Comparison of ENCODE assay signal across 31 mouse cellular contexts in genomic region chr13:54557652-54558051, GRCm38 (mm10). TPM values are rescaled to one million over a fixed set of nuclear protein-coding genes. Genes with fewer than 3 reads are reported as not detected.
DNase-seq lines count a peak whose midpoint lies in the region; ATAC-seq and TF ChIP-seq lines count a peak whose summit lies in the region.
"Had no signal": no experiment of that assay in that cellular context is flagged by ENCODE, and none has a peak within 500 bp of the region (broad histone marks: within the 10 kb centered on the region; RNA-seq: fewer than 3 reads in every experiment).

No protein-coding gene starts in this region.

- no peaks in the 10 kb centered on the region for H3K9me3 ChIP-seq in kidney, embryonic 16.5 days (ENCODE audit: low read length)
- H3K9me3 ChIP-seq: embryonic facial prominence, embryonic 10.5 days; embryonic facial prominence, embryonic 15.5 days; forebrain, embryonic 12.5 days; hindbrain, embryonic 10.5 days; hindbrain, embryonic 15.5 days; limb, embryonic 10.5 days; limb, embryonic 15.5 days; liver, embryonic 15.5 days had no signal

- H3K27me3 ChIP-seq in cerebellum, adult 2 months (ENCODE audit: control insufficient read depth, insufficient read depth, low read length), result no peaks in the 10 kb centered on the region
- no peaks in the 10 kb centered on the region for H3K27me3 ChIP-seq in heart, adult 2 months (ENCODE audit: control insufficient read depth, insufficient read depth, low read length)
- no peaks in the 10 kb centered on the region for H3K27me3 ChIP-seq in kidney, embryonic 16.5 days (ENCODE audit: insufficient read depth, low read length)
- H3K27me3 ChIP-seq: CH12.LX; embryonic facial prominence, embryonic 15.5 days; forebrain, embryonic 12.5 days; hindbrain, embryonic 15.5 days; limb, embryonic 15.5 days; liver, embryonic 15.5 days had no signal

- no peak overlapping the region for H3K9ac ChIP-seq in heart, adult 2 months (ENCODE audit: low read depth, low read length)
- no peak overlapping the region for H3K9ac ChIP-seq in kidney, embryonic 16.5 days (replicated peaks; ENCODE audit: low read length)
- H3K9ac ChIP-seq: embryonic facial prominence, embryonic 15.5 days; forebrain, embryonic 12.5 days; hindbrain, embryonic 15.5 days; limb, embryonic 15.5 days; liver, embryonic 15.5 days; lung, embryonic 14.5 days had no signal

- no peak overlapping the region for H3K4me3 ChIP-seq in cerebellum, adult 2 months (replicated peaks; ENCODE audit: insufficient read depth, low read depth, low read length)
- no peak overlapping the region for H3K4me3 ChIP-seq in heart, adult 2 months
- no peak overlapping the region for H3K4me3 ChIP-seq in kidney, embryonic 16.5 days (ENCODE audit: low read length)
- H3K4me3 ChIP-seq: embryonic facial prominence, embryonic 10.5 days; embryonic facial prominence, embryonic 15.5 days; forebrain, embryonic 12.5 days; hindbrain, embryonic 10.5 days; hindbrain, embryonic 15.5 days; limb, embryonic 10.5 days; limb, embryonic 15.5 days; liver, embryonic 15.5 days had no signal

- ATAC-seq in kidney, embryonic 16.5 days (ENCODE audit: low FRiP score, low TSS enrichment), result no peak
- ATAC-seq: activated CD4-positive, CD25-positive, alpha-beta regulatory T cell, adult 4 months; inflammation-experienced regulatory T-cells, adult 6 months had no signal

- TF ChIP-seq POLR2A in cerebellum, adult 2 months (IDR thresholded peaks at IDR 0.05; ENCODE audit: borderline replicate concordance, insufficient read depth, low read length), result no peak
- no peak for TF ChIP-seq POLR2A in heart, adult 2 months (IDR thresholded peaks at IDR 0.05; ENCODE audit: insufficient read depth, low read depth, low read length)

- no peak for TF ChIP-seq EP300 in heart, adult 2 months (IDR thresholded peaks at IDR 0.05; ENCODE audit: insufficient read depth, low read depth, low read length)

- peaks cover 37% of the 10 kb centered on the region for H3K4me1 ChIP-seq in cerebellum, adult 2 months (ENCODE audit: control insufficient read depth, insufficient read depth, low read length)
- H3K4me1 ChIP-seq in heart, adult 2 months (ENCODE audit: control insufficient read depth, insufficient read depth, low read length), result peaks cover 3% of the 10 kb centered on the region; the same call in 1 of the 2 replicates
- no peaks in the 10 kb centered on the region for H3K4me1 ChIP-seq in kidney, embryonic 16.5 days (ENCODE audit: insufficient read depth, low read length)
- H3K4me1 ChIP-seq: embryonic facial prominence, embryonic 10.5 days; embryonic facial prominence, embryonic 15.5 days; hindbrain, embryonic 10.5 days; hindbrain, embryonic 15.5 days; limb, embryonic 10.5 days; liver, embryonic 15.5 days had no signal

- no peaks in the 10 kb centered on the region for H3K36me3 ChIP-seq in heart, adult 2 months (ENCODE audit: control insufficient read depth, insufficient read depth, low read length)
- H3K36me3 ChIP-seq in kidney, embryonic 16.5 days (ENCODE audit: insufficient read depth, low read length), result peaks cover 71% of the 10 kb centered on the region

- TF ChIP-seq CTCF in cerebellum, adult 2 months (IDR thresholded peaks at IDR 0.05; ENCODE audit: borderline replicate concordance, insufficient read depth, low read depth, low read length), result no peak
- TF ChIP-seq CTCF in heart, adult 2 months (IDR thresholded peaks at IDR 0.05), result no peak

- WGBS in cerebellum, adult 2 months, result 89% methylated on average over 1 of the region's 1 CpGs
- WGBS in heart, adult 2 months, result 96% methylated on average over 1 of the region's 1 CpGs
- 88% methylated on average over 1 of the region's 1 CpGs for WGBS in kidney, embryonic 16.5 days

- H3K79me2 ChIP-seq in heart, adult 2 months (replicated peaks; ENCODE audit: control insufficient read depth, insufficient read depth, low read length), result peaks cover 4% of the 10 kb centered on the region; the same call in 1 of the 2 replicates

- H3K27ac ChIP-seq in cerebellum, adult 2 months (ENCODE audit: insufficient read depth, low read length), result peak overlapping the region; percentile 97
- H3K27ac ChIP-seq in heart, adult 2 months, result no peak overlapping the region
- H3K27ac ChIP-seq in kidney, embryonic 16.5 days (ENCODE audit: low read length), result no peak overlapping the region
- H3K27ac ChIP-seq: embryonic facial prominence, embryonic 10.5 days; embryonic facial prominence, embryonic 15.5 days; forebrain, embryonic 12.5 days; hindbrain, embryonic 10.5 days; hindbrain, embryonic 15.5 days; kidney, postnatal 0 days; limb, embryonic 10.5 days; limb, embryonic 15.5 days; liver, embryonic 15.5 days; stomach, postnatal 0 days had no signal

- intact Hi-C loops in heart, adult 2 months (cut with DNase I), result no loop called here

- no peak for DNase-seq in cerebellum, adult 2 months
- no peak for DNase-seq in cerebellum, adult 11-12 months
- DNase-seq in heart, adult 11 months, result peak; percentile 55
- no peak for DNase-seq in heart, adult 2 months
- DNase-seq in kidney, adult 9 months, result peak; percentile 90
- peak; percentile 67 to 83 for DNase-seq in kidney, postnatal 25 days
- DNase-seq in thymus, postnatal 14 days, result no peak
- DNase-seq: adrenal gland, adult 2 months; adrenal gland, postnatal 36 days; cerebellum, postnatal 10 days; heart, postnatal 14 days; lung, embryonic 14.5 days; lung, postnatal 14 days; midbrain, embryonic 14.5 days; right cerebral cortex, postnatal 4 days; thymus, adult 18-20 months; thymus, postnatal 36 days had no signal

- H3K4me2 ChIP-seq in kidney, embryonic 16.5 days (replicated peaks; ENCODE audit: low read depth, low read length), result no peak overlapping the region
- H3K4me2 ChIP-seq: embryonic facial prominence, embryonic 15.5 days; forebrain, embryonic 12.5 days; hindbrain, embryonic 15.5 days; limb, embryonic 15.5 days; liver, embryonic 15.5 days; lung, embryonic 14.5 days had no signal

RNA-seq across cellular contexts. Expression of gene 4833439L19Rik, which starts 7.6 kb away (rescaled TPM):
- 199 and 212 TPM in 2 replicates for polyA plus RNA-seq in cerebellum, adult 2 months (2012; rRNA removed)
- 10 to 100 TPM; 84.8 to 93.1 TPM for total RNA-seq in heart, adult 2 months (2021)
- 114 and 175 TPM in 2 replicates for polyA plus RNA-seq in heart, adult 2 months (2012; rRNA removed)
- 202 and 205 TPM in 2 replicates for polyA plus RNA-seq in kidney, embryonic 16.5 days (2015; fragmentation: Nextera tagmentation; extraction: Ambion mirVana)

RNA-seq across cellular contexts. Expression of gene Arl10, which starts 17.2 kb away (rescaled TPM):
- polyA plus RNA-seq in cerebellum, adult 2 months (2012; rRNA removed), result 29.4 and 32.0 TPM in 2 replicates
- total RNA-seq in heart, adult 2 months (2021), result 1 to 10 TPM; 6.2 to 6.8 TPM
- polyA plus RNA-seq in heart, adult 2 months (2012; rRNA removed), result 8.9 and 11.8 TPM in 2 replicates
- polyA plus RNA-seq in kidney, embryonic 16.5 days (2015; fragmentation: Nextera tagmentation; extraction: Ambion mirVana), result 31.8 and 37.8 TPM in 2 replicates

RNA-seq across cellular contexts. Expression of gene Nop16, which starts 32.2 kb away (rescaled TPM):
- 24.4 and 26.4 TPM in 2 replicates for polyA plus RNA-seq in cerebellum, adult 2 months (2012; rRNA removed)
- total RNA-seq in heart, adult 2 months (2021), result 10 to 100 TPM; 16.5 to 17.1 TPM
- polyA plus RNA-seq in heart, adult 2 months (2012; rRNA removed), result 5.9 and 10.0 TPM in 2 replicates
- 97.6 and 106 TPM in 2 replicates for polyA plus RNA-seq in kidney, embryonic 16.5 days (2015; fragmentation: Nextera tagmentation; extraction: Ambion mirVana)

RNA-seq across cellular contexts. Expression of gene Higd2a, which starts 32.4 kb away (rescaled TPM):
- 290 and 306 TPM in 2 replicates for polyA plus RNA-seq in cerebellum, adult 2 months (2012; rRNA removed)
- 100 to 1,000 TPM; 169 to 189 TPM for total RNA-seq in heart, adult 2 months (2021)
- 189 and 270 TPM in 2 replicates for polyA plus RNA-seq in heart, adult 2 months (2012; rRNA removed)
- polyA plus RNA-seq in kidney, embryonic 16.5 days (2015; fragmentation: Nextera tagmentation; extraction: Ambion mirVana), result 203 and 208 TPM in 2 replicates

RNA-seq across cellular contexts. Expression of gene Cltb, which starts 53.5 kb away (rescaled TPM):
- polyA plus RNA-seq in cerebellum, adult 2 months (2012; rRNA removed), result 391 and 435 TPM in 2 replicates
- total RNA-seq in heart, adult 2 months (2021), result 100 to 1,000 TPM in 1 of 2 experiments, 10 to 100 TPM in 1; 96.6 to 105 TPM
- 51.2 and 64.1 TPM in 2 replicates for polyA plus RNA-seq in heart, adult 2 months (2012; rRNA removed)
- polyA plus RNA-seq in kidney, embryonic 16.5 days (2015; fragmentation: Nextera tagmentation; extraction: Ambion mirVana), result 45.2 and 47.1 TPM in 2 replicates

Comparison
In these comparisons a context has a peak if more than half of its experiments do, and no peak if none do; other contexts are left out.
1. DNase-seq: peak in heart, adult 11 months (single experiment), kidney, adult 9 months (single experiment) and kidney, postnatal 25 days (2 of 2); none in cerebellum, adult 2 months (0 of 2), cerebellum, adult 11-12 months (single experiment), heart, adult 2 months (0 of 2) and thymus, postnatal 14 days (single experiment).